Mouse (Mus musculus): ENCODE results near the gene Pabpc6. TPM values are rescaled to one million over a fixed set of nuclear protein-coding genes. Genes with fewer than 3 reads are reported as not detected.

Pabpc6 gene
- total RNA-seq, 2 experiments from 2014 or later = not detected

Other genes starting within 250 kb of the Pabpc6 start
- gene Gm17728, start 247.7 kb downstream of the Pabpc6 start, total RNA-seq (2021) = not detected

Measured in gastrocnemius, adult 18-20 months (tissue).